Mouse (Mus musculus): Measurements from ENCODE around the gene Kmt5c. TPM values are rescaled to one million over a fixed set of nuclear protein-coding genes. Genes with fewer than 3 reads are reported as not detected.
A peak's percentile ranks its signal among the peaks of the same experiment; 100 is the strongest.

Gene Kmt5c
- 25.9 and 33.6 TPM in 2 replicates for polyA plus RNA-seq (2015; fragmentation: Nextera tagmentation; extraction: Ambion mirVana)

GRCm38 (mm10) chr7:4739544-4740275, at the start of gene Kmt5c:
Gene Kmt5c, plus strand, starts transcription at chr7:4740115.
- ATAC-seq, result peak; percentile 90
- Histone ChIP-seq H3K27me3 (ENCODE audit: insufficient read depth, low read length) (no peaks in the 10 kb centered on the region), H3K27ac (ENCODE audit: low read depth) (peak within 1 kb of the TSS; percentile 94), H3K4me2 (ENCODE audit: low read depth, low read length) (peak within 1 kb of the TSS; percentile 96), H3K9ac (replicated peaks) (peak within 1 kb of the TSS; percentile 89), H3K36me3 (replicated peaks; ENCODE audit: insufficient read depth, low read length) (peaks cover 23% of the 10 kb centered on the region), H3K9me3 (ENCODE audit: low read length) (no peaks in the 10 kb centered on the region), H3K4me3 (ENCODE audit: low read depth, low read length) (peak within 1 kb of the TSS; percentile 96), H3K4me1 (ENCODE audit: insufficient read depth) (peaks cover 42% of the 10 kb centered on the region)
- TF ChIP-seq EP300 (IDR thresholded peaks at IDR 0.05; ENCODE audit: low read depth), result peak; percentile 85
- TF ChIP-seq CTCF (IDR thresholded peaks at IDR 0.05; ENCODE audit: low read depth), result peak; percentile 48
- under 1% methylated on average over 41 of the region's 44 CpGs for WGBS (ENCODE audit: insufficient replicate concordance)
- DNase-seq, result peak; percentile 94

GRCm38 (mm10) chr7:4690387-4690786, 49.5 kb upstream of the Kmt5c start, which contains the start of gene Brsk1:
Gene Brsk1, plus strand, starts transcription at chr7:4690604.
- TF ChIP-seq EP300 (IDR thresholded peaks at IDR 0.05; ENCODE audit: low read depth), result no peak
- no peak for TF ChIP-seq CTCF (IDR thresholded peaks at IDR 0.05; ENCODE audit: low read depth)
- peak; percentile 38; the same call in 1 of the 2 replicates for ATAC-seq
- 2% methylated on average over 7 of the region's 18 CpGs for WGBS (ENCODE audit: insufficient replicate concordance)

GRCm38 (mm10) chr7:4690951-4691653, 48.8 kb upstream of the Kmt5c start:
- Histone ChIP-seq H3K9ac (replicated peaks) (peak overlapping the region; percentile 71), H3K4me1 (ENCODE audit: insufficient read depth) (peaks cover 5% of the 10 kb centered on the region), H3K36me3 (replicated peaks; ENCODE audit: insufficient read depth, low read length) (no peaks in the 10 kb centered on the region), H3K27me3 (ENCODE audit: insufficient read depth, low read length) (peaks cover 13% of the 10 kb centered on the region), H3K4me3 (ENCODE audit: low read depth, low read length) (peak overlapping the region; percentile 40), H3K9me3 (ENCODE audit: low read length) (no peaks in the 10 kb centered on the region), H3K4me2 (ENCODE audit: low read depth, low read length) (peak overlapping the region; percentile 71), H3K27ac (ENCODE audit: low read depth) (no peak overlapping the region)
- DNase-seq, result no peak
- no peak for TF ChIP-seq CTCF (IDR thresholded peaks at IDR 0.05; ENCODE audit: low read depth)
- TF ChIP-seq EP300 (IDR thresholded peaks at IDR 0.05; ENCODE audit: low read depth), result no peak
- no peak for ATAC-seq
- 23% methylated on average over 26 of the region's 35 CpGs for WGBS (ENCODE audit: insufficient replicate concordance)

More at GRCm38 (mm10) chr7:4690387-4690786, 49.5 kb upstream of the Kmt5c start, which contains the start of gene Brsk1:
- Histone ChIP-seq H3K36me3 (replicated peaks; ENCODE audit: insufficient read depth, low read length) (no peaks in the 10 kb centered on the region), H3K9ac (replicated peaks) (peak within 1 kb of the TSS; percentile 71), H3K9me3 (ENCODE audit: low read length) (no peaks in the 10 kb centered on the region), H3K4me3 (ENCODE audit: low read depth, low read length) (peak within 1 kb of the TSS; percentile 40), H3K4me1 (ENCODE audit: insufficient read depth) (peaks cover 5% of the 10 kb centered on the region), H3K27ac (ENCODE audit: low read depth) (no peak within 1 kb of the TSS), H3K4me2 (ENCODE audit: low read depth, low read length) (peak within 1 kb of the TSS; percentile 71), H3K27me3 (ENCODE audit: insufficient read depth, low read length) (peaks cover 13% of the 10 kb centered on the region)
- peak; percentile 45 for DNase-seq

GRCm38 (mm10) chr7:4693004-4693403, 46.9 kb upstream of the Kmt5c start:
- no peak for DNase-seq
- TF ChIP-seq EP300 (IDR thresholded peaks at IDR 0.05; ENCODE audit: low read depth) (no peak), CTCF (IDR thresholded peaks at IDR 0.05; ENCODE audit: low read depth) (no peak)
- 83% methylated on average over 6 of the region's 6 CpGs for WGBS (ENCODE audit: insufficient replicate concordance)
- H3K4me2 ChIP-seq (ENCODE audit: low read depth, low read length), result no peak overlapping the region
- H3K4me3 ChIP-seq (ENCODE audit: low read depth, low read length), result no peak overlapping the region
- no peaks in the 10 kb centered on the region for H3K36me3 ChIP-seq (replicated peaks; ENCODE audit: insufficient read depth, low read length)
- no peak overlapping the region for H3K27ac ChIP-seq (ENCODE audit: low read depth)
- H3K9ac ChIP-seq (replicated peaks), result no peak overlapping the region
- no peaks in the 10 kb centered on the region for H3K9me3 ChIP-seq (ENCODE audit: low read length)
- H3K4me1 ChIP-seq (ENCODE audit: insufficient read depth), result peaks cover 5% of the 10 kb centered on the region
- peaks cover 13% of the 10 kb centered on the region for H3K27me3 ChIP-seq (ENCODE audit: insufficient read depth, low read length)
- no peak for ATAC-seq

GRCm38 (mm10) chr7:4702334-4702733, 37.6 kb upstream of the Kmt5c start:
- Histone ChIP-seq H3K9ac (replicated peaks) (no peak overlapping the region), H3K4me2 (ENCODE audit: low read depth, low read length) (no peak overlapping the region), H3K27me3 (ENCODE audit: insufficient read depth, low read length) (no peaks in the 10 kb centered on the region), H3K27ac (ENCODE audit: low read depth) (no peak overlapping the region), H3K4me1 (ENCODE audit: insufficient read depth) (peaks cover 3% of the 10 kb centered on the region; the same call in 1 of the 2 replicates), H3K9me3 (ENCODE audit: low read length) (no peaks in the 10 kb centered on the region), H3K4me3 (ENCODE audit: low read depth, low read length) (no peak overlapping the region), H3K36me3 (replicated peaks; ENCODE audit: insufficient read depth, low read length) (no peaks in the 10 kb centered on the region)
- TF ChIP-seq CTCF (IDR thresholded peaks at IDR 0.05; ENCODE audit: low read depth) (no peak), EP300 (IDR thresholded peaks at IDR 0.05; ENCODE audit: low read depth) (no peak)
- ATAC-seq, result no peak
- no peak for DNase-seq
- 78% methylated on average over 8 of the region's 8 CpGs for WGBS (ENCODE audit: insufficient replicate concordance)

GRCm38 (mm10) chr7:4703195-4703594, 36.7 kb upstream of the Kmt5c start:
- WGBS (ENCODE audit: insufficient replicate concordance), result 73% methylated on average over 7 of the region's 7 CpGs
- no peak overlapping the region for H3K9ac ChIP-seq (replicated peaks)

More at GRCm38 (mm10) chr7:4703195-4703594, 36.7 kb upstream of the Kmt5c start:
- H3K4me3 ChIP-seq (ENCODE audit: low read depth, low read length), result no peak overlapping the region
- H3K27me3 ChIP-seq (ENCODE audit: insufficient read depth, low read length), result no peaks in the 10 kb centered on the region
- H3K36me3 ChIP-seq (replicated peaks; ENCODE audit: insufficient read depth, low read length), result no peaks in the 10 kb centered on the region
- peaks cover 3% of the 10 kb centered on the region; the same call in 1 of the 2 replicates for H3K4me1 ChIP-seq (ENCODE audit: insufficient read depth)
- H3K4me2 ChIP-seq (ENCODE audit: low read depth, low read length), result no peak overlapping the region
- H3K9me3 ChIP-seq (ENCODE audit: low read length), result no peaks in the 10 kb centered on the region
- no peak overlapping the region for H3K27ac ChIP-seq (ENCODE audit: low read depth)
- no peak for TF ChIP-seq EP300 (IDR thresholded peaks at IDR 0.05; ENCODE audit: low read depth)
- no peak for TF ChIP-seq CTCF (IDR thresholded peaks at IDR 0.05; ENCODE audit: low read depth)
- no peak; the same call in 1 of the 2 replicates for ATAC-seq
- DNase-seq, result no peak

All from liver, postnatal 0 days (tissue).